8 mouse cellular contexts compared by ENCODE assay signal in the genomic region with DNA sequence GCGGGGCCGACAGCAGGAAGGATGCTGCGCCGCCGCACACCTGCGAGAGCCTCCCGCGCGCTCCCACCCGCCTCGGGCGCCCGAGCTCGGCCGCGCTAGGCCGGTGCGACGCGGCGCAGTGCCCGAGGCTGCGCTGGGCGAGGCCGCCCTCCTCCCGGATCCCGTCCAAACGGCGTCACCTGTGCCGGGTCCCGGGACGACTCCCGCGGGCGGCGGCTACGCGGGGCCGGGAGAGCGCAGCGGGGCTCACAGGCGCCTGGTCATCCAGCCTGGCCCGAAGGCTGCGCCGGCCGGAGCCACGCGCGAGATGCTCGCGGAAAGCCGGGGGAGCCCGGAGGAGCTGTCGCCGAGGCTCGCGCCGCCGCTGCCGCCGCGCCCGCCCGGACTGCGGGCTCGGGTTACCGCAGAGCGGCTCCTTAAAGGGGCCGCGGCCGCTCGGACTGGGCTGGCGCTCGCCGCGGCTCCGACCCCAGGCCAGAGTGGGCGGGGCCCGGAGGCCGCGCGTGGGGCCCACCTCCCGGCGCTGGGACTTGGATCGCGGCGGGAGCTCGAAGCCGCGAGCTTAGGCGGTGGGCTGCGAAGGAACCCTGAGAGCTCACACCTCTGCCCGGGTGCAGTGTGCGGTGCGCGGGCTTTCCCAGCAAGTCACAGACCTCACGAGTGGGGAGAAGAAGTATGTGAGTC. TPM values are rescaled to one million over a fixed set of nuclear protein-coding genes. Genes with fewer than 3 reads are reported as not detected.
DNase-seq lines count a peak whose midpoint lies in the region; ATAC-seq and TF ChIP-seq lines count a peak whose summit lies in the region.

No protein-coding gene starts in this region.

- no peak overlapping the region for H3K27ac ChIP-seq in MEL (ENCODE audit: control insufficient read depth, low read depth, low read length)
- no peak overlapping the region for H3K27ac ChIP-seq in bone marrow macrophage, adult 2 months (ENCODE audit: insufficient read depth, low read depth, low read length)
- H3K27ac ChIP-seq in heart, postnatal 0 days (ENCODE audit: low read depth) = no peak overlapping the region

- peaks cover 2 to 12% of the 10 kb centered on the region in 2 experiments; a peak in 3 of 4 replicates for H3K4me1 ChIP-seq in MEL (ENCODE audit: control insufficient read depth in 1 of 2, insufficient read depth in 2 of 2, low read length in 2 of 2)
- H3K4me1 ChIP-seq in bone marrow macrophage, adult 2 months (ENCODE audit: control insufficient read depth, insufficient read depth, low read length) = no peaks in the 10 kb centered on the region
- H3K4me1 ChIP-seq in heart, postnatal 0 days (ENCODE audit: control insufficient read depth, insufficient read depth) = peaks cover 7% of the 10 kb centered on the region

- H3K9ac ChIP-seq in MEL (ENCODE audit: control insufficient read depth, low read depth, low read length, poor library complexity, severe bottlenecking) = peak overlapping the region; percentile 57
- H3K9ac ChIP-seq in heart, postnatal 0 days (replicated peaks; ENCODE audit: low read depth, low read length) = peak overlapping the region; percentile 62

- no peaks in the 10 kb centered on the region for H3K9me3 ChIP-seq in MEL (replicated peaks; ENCODE audit: insufficient read depth, low read length)
- H3K9me3 ChIP-seq in heart, postnatal 0 days (replicated peaks; ENCODE audit: control insufficient read depth, low read length) = 0 out of 2 replicates have a peak, but pooled peaks cover 3% of the 10 kb centered on the region

- no peak for TF ChIP-seq POLR2A in MEL (IDR thresholded peaks at IDR 0.05; ENCODE audit: control insufficient read depth in 1 of 2, insufficient read depth in 1 of 2, low read depth in 1 of 2, low read length in 2 of 2, poor library complexity in 1 of 2)
- no peak for TF ChIP-seq POLR2A in bone marrow macrophage, adult 2 months (IDR thresholded peaks at IDR 0.05; ENCODE audit: borderline replicate concordance, low read depth, low read length)

- TF ChIP-seq RAD21 in MEL (IDR thresholded peaks at IDR 0.05; ENCODE audit: low read depth, low read length) = no peak

- H3K4me3 ChIP-seq in MEL (ENCODE audit: control insufficient read depth in 1 of 2, insufficient read depth in 1 of 2, low read depth in 2 of 2, low read length in 2 of 2) = peak overlapping the region; percentile 34 to 49; a peak in 3 of 4 replicates
- H3K4me3 ChIP-seq in bone marrow macrophage, adult 2 months (ENCODE audit: insufficient read depth, low read length) = peak overlapping the region; percentile 35
- peak overlapping the region; percentile 74 for H3K4me3 ChIP-seq in heart, postnatal 0 days (ENCODE audit: low read depth, low read length)

- H3K79me2 ChIP-seq in MEL (ENCODE audit: control insufficient read depth, insufficient read depth, low read length, poor library complexity) = no peaks in the 10 kb centered on the region

- H3K36me3 ChIP-seq in MEL (ENCODE audit: control insufficient read depth in 1 of 2, insufficient read depth in 2 of 2, low read length in 2 of 2) = peaks cover 0 to 4% of the 10 kb centered on the region in 2 experiments; a peak in 1 of 4 replicates
- H3K36me3 ChIP-seq in heart, postnatal 0 days (replicated peaks; ENCODE audit: control insufficient read depth, insufficient read depth, low read length) = no peaks in the 10 kb centered on the region

- TF ChIP-seq EP300 in MEL (IDR thresholded peaks at IDR 0.05; ENCODE audit: low read depth in 1 of 2, low read length in 2 of 2) = no peak
- TF ChIP-seq EP300 in heart, postnatal 0 days (IDR thresholded peaks at IDR 0.05; ENCODE audit: low read depth) = no peak

- H3K4me2 ChIP-seq in heart, postnatal 0 days (ENCODE audit: low read depth, low read length) = peak overlapping the region; percentile 100

- no peak for TF ChIP-seq CTCF in MEL (IDR thresholded peaks at IDR 0.05 in 2 of 3, conservative IDR thresholded peaks at IDR 0.05 in 1 of 3; ENCODE audit: control insufficient read depth in 1 of 3, insufficient read depth in 1 of 3, low read depth in 2 of 3, low read length in 3 of 3, poor library complexity in 1 of 3, severe bottlenecking in 1 of 3)
- TF ChIP-seq CTCF in bone marrow macrophage, adult 2 months (IDR thresholded peaks at IDR 0.05; ENCODE audit: low read depth, low read length) = no peak
- no peak for TF ChIP-seq CTCF in heart, postnatal 0 days (IDR thresholded peaks at IDR 0.05; ENCODE audit: low read depth)

- under 1% methylated on average over 85 of the region's 97 CpGs for WGBS in heart, postnatal 0 days

- peak; percentile 8 for DNase-seq in MEL (ENCODE audit: low read depth, low spot score)
- DNase-seq in heart, postnatal 0 days (ENCODE audit: low spot score) = no peak
- DNase-seq in layer of hippocampus, postnatal 10 days (ENCODE audit: low spot score in 2 of 2) = peak; percentile 55 to 69
- peak; percentile 48 for DNase-seq in lung, postnatal 25 days (ENCODE audit: low spot score)
- peak; percentile 69 for DNase-seq in ovary, postnatal 36 days (ENCODE audit: low spot score)
- DNase-seq in urinary bladder, adult 2 months (ENCODE audit: low spot score) = peak; percentile 71

- peak; percentile 32 for ATAC-seq in erythroid progenitor cell, adult 5-6 weeks (replicated peaks; ENCODE audit: low FRiP score, poor library complexity, severe bottlenecking)
- ATAC-seq in heart, postnatal 0 days (ENCODE audit: insufficient read depth, low read depth) = peak; percentile 74

- H3K27me3 ChIP-seq in MEL (ENCODE audit: control insufficient read depth in 1 of 2, insufficient read depth in 2 of 2, low read length in 2 of 2) = peaks cover 26 to 28% of the 10 kb centered on the region in 2 experiments
- H3K27me3 ChIP-seq in heart, postnatal 0 days (ENCODE audit: control insufficient read depth, insufficient read depth, low read length) = peaks cover 60% of the 10 kb centered on the region

TF ChIP-seq in MEL, 35 proteins besides CTCF, POLR2A, EP300 and RAD21:
- no peak for TF ChIP-seq GABPA (IDR thresholded peaks at IDR 0.05; ENCODE audit: low read depth, low read length)
- TF ChIP-seq JUND (IDR thresholded peaks at IDR 0.05; ENCODE audit: low read depth, low read length) = no peak
- TF ChIP-seq SIN3A (IDR thresholded peaks at IDR 0.05; ENCODE audit: low read length) = no peak
- no peak for TF ChIP-seq MEF2A (IDR thresholded peaks at IDR 0.05; ENCODE audit: extremely low read depth, insufficient replicate concordance, low read depth, low read length, poor library complexity, severe bottlenecking)
- no peak for TF ChIP-seq MYC (IDR thresholded peaks at IDR 0.05; ENCODE audit: low read depth, low read length)
- no peak for TF ChIP-seq RCOR1 (IDR thresholded peaks at IDR 0.05; ENCODE audit: low read depth, low read length)
- no peak for TF ChIP-seq TCF12 (IDR thresholded peaks at IDR 0.05; ENCODE audit: low read depth, low read length)
- 0 out of 2 replicates have a peak, but pooled peaks have one; percentile 48 for TF ChIP-seq UBTF (IDR thresholded peaks at IDR 0.05; ENCODE audit: borderline replicate concordance, insufficient read depth, low read depth, low read length)

RNA-seq across cellular contexts. Expression of a gene that starts 20.2 kb away (rescaled TPM):
- 0.20 and 0.39 TPM in 2 replicates for total RNA-seq in MEL (2012; rRNA removed)
- under 1 TPM in 1 of 2 experiments, not detected in 1; 0.32 TPM for polyA plus RNA-seq in MEL (2012; ENCODE audit: insufficient read depth in 1 of 2, insufficient read length in 2 of 2, low read depth in 1 of 2, low replicate concordance in 2 of 2, missing spikeins in 1 of 2)
- polyA plus RNA-seq in bone marrow macrophage, adult 2 months (2012; ENCODE audit: insufficient read depth, insufficient read length, missing spikeins) = not detected in 2 replicates
- total RNA-seq in erythroid progenitor cell, adult 5-6 weeks (2015; ENCODE audit: low replicate concordance) = 44.0 and 57.0 TPM in 2 replicates
- total RNA-seq in erythroid progenitor cell, adult 5-6 weeks (2017; ENCODE audit: low replicate concordance) = 36.5 and 43.3 TPM in 2 replicates
- total RNA-seq in heart, postnatal 0 days (2014; rRNA removed; ENCODE audit: low replicate concordance) = 0.73 and 4.4 TPM in 2 replicates
- 0.36 and 0.48 TPM in 2 replicates for polyA plus RNA-seq in heart, postnatal 0 days (2015; fragmentation: Nextera tagmentation; extraction: Ambion mirVana)
- total RNA-seq in layer of hippocampus, postnatal 10 days (2021) = 10 to 100 TPM; 23.5 to 24.7 TPM
- 6.8 and 8.6 TPM in 2 replicates for polyA plus RNA-seq in urinary bladder, adult 2 months (2012; rRNA removed)

RNA-seq across cellular contexts. Expression of a gene that starts 28.9 kb away (rescaled TPM):
- 2.5 and 3.2 TPM in 2 replicates for total RNA-seq in MEL (2012; rRNA removed)
- polyA plus RNA-seq in MEL (2012; ENCODE audit: insufficient read depth in 1 of 2, insufficient read length in 2 of 2, low read depth in 1 of 2, low replicate concordance in 2 of 2, missing spikeins in 1 of 2) = 10 to 100 TPM in 1 of 2 experiments, not detected in 1; 20.1 TPM
- 17.8 and 21.3 TPM in 2 replicates for polyA plus RNA-seq in bone marrow macrophage, adult 2 months (2012; ENCODE audit: insufficient read depth, insufficient read length, missing spikeins)
- 7.6 and 12.6 TPM in 2 replicates for total RNA-seq in erythroid progenitor cell, adult 5-6 weeks (2015; ENCODE audit: low replicate concordance)
- total RNA-seq in erythroid progenitor cell, adult 5-6 weeks (2017; ENCODE audit: low replicate concordance) = 0.23 and 2.2 TPM in 2 replicates
- total RNA-seq in heart, postnatal 0 days (2014; rRNA removed; ENCODE audit: low replicate concordance) = 27.3 and 27.6 TPM in 2 replicates
- 27.1 and 30.8 TPM in 2 replicates for polyA plus RNA-seq in heart, postnatal 0 days (2015; fragmentation: Nextera tagmentation; extraction: Ambion mirVana)
- 10 to 100 TPM; 17.7 to 27.3 TPM for total RNA-seq in layer of hippocampus, postnatal 10 days (2021)
- polyA plus RNA-seq in urinary bladder, adult 2 months (2012; rRNA removed) = 25.0 TPM in 2 replicates
